Mouse (Mus musculus) kidney, adult 11 months (tissue): ENCODE results near the gene Olfr292.

Source experiments
- DNase-seq: peaks from one replicate; pipeline ENCODE4 v3.0.0; 2022

The Olfr292 gene

GRCm38 (mm10) chr7:86688030-86688429 lies at the start of gene Olfr292:
Gene Olfr292, plus strand, starts transcription at chr7:86688330.
- DNase-seq, result no peak

- DNase-seq, result no peak
Observed at GRCm38 (mm10) chr7:86648761-86649160, 39.4 kb upstream of the Olfr292 start, which contains the start of gene Olfr293. Gene Olfr293, plus strand, starts transcription at chr7:86649061.

DNA sequence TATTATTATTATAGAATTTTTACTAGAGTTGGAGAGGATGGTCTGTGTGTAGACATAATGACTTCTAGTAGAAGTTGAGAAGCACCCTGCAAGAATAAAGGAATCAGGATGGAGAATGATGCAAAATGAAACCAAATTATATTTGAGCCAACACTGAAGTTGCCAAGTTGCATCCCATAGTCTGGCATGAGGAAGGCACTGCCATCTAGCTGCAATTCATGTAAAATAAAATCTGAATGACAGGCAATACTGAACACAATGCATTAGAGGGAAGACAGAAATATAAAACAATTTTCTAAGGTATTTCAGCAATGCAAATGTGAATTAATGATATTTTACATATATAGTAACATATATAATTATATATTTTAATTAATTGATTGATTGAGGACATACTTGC lies 36.9 kb downstream of the Olfr292 start:
- DNase-seq, result no peak
